Mouse (Mus musculus): Measurements from ENCODE around the gene Slc25a5.

Slc25a5 gene

GRCm38 (mm10) chrX:36803189-36803588, 7.7 kb downstream of the Slc25a5 start:
- no peak for DNase-seq

- DNase-seq: no peak
Measured at GRCm38 (mm10) chrX:36804196-36804595, 8.7 kb downstream of the Slc25a5 start.

- no peak for DNase-seq
Measured at GRCm38 (mm10) chrX:36805466-36806235, 10.2 kb downstream of the Slc25a5 start.

- peak; percentile 93 for DNase-seq
Measured at GRCm38 (mm10) chrX:36807360-36808317, 12.2 kb downstream of the Slc25a5 start.

GRCm38 (mm10) chrX:36808318-36808683, 12.8 kb downstream of the Slc25a5 start:
- no peak for DNase-seq

GRCm38 (mm10) chrX:36811377-36811776, 15.9 kb downstream of the Slc25a5 start:
- DNase-seq: peak; percentile 32

- DNase-seq: no peak
Measured at GRCm38 (mm10) chrX:36814161-36814836, 18.8 kb downstream of the Slc25a5 start.

- DNase-seq: no peak
Measured at GRCm38 (mm10) chrX:36815022-36815421, 19.6 kb downstream of the Slc25a5 start.

- DNase-seq: no peak
Measured at GRCm38 (mm10) chrX:36815439-36815838, 20.0 kb downstream of the Slc25a5 start.

- DNase-seq: peak; percentile 28
Measured at GRCm38 (mm10) chrX:36816368-36816899, 21.0 kb downstream of the Slc25a5 start.

GRCm38 (mm10) chrX:36816953-36817441, 21.5 kb downstream of the Slc25a5 start:
- DNase-seq: peak; percentile 75

- no peak for DNase-seq
Measured at GRCm38 (mm10) chrX:36819575-36819974, 24.1 kb downstream of the Slc25a5 start.

- DNase-seq: peak; percentile 66
Measured at GRCm38 (mm10) chrX:36820201-36820600, 24.8 kb downstream of the Slc25a5 start.

- DNase-seq: no peak
Measured at GRCm38 (mm10) chrX:36823932-36824711, 28.7 kb downstream of the Slc25a5 start.

GRCm38 (mm10) chrX:36825032-36825431, 29.6 kb downstream of the Slc25a5 start:
- no peak for DNase-seq

GRCm38 (mm10) chrX:36826873-36827272, 31.4 kb downstream of the Slc25a5 start:
- no peak for DNase-seq

- peak; percentile 61 for DNase-seq
Measured at GRCm38 (mm10) chrX:36830271-36830670, 34.8 kb downstream of the Slc25a5 start.

GRCm38 (mm10) chrX:36831632-36832031, 36.2 kb downstream of the Slc25a5 start:
- DNase-seq: no peak

GRCm38 (mm10) chrX:36833397-36834084, 38.1 kb downstream of the Slc25a5 start:
- peak; percentile 74 for DNase-seq

GRCm38 (mm10) chrX:36837069-36837676, 41.7 kb downstream of the Slc25a5 start:
- no peak for DNase-seq

GRCm38 (mm10) chrX:36839391-36839790, 43.9 kb downstream of the Slc25a5 start:
- peak; percentile 29 for DNase-seq

Measured in retina, postnatal 1 day (tissue).